Mouse (Mus musculus) c-Kit-positive CD71-positive TER-119-positive erythroid progenitor cells, embryonic 14.5 days (primary cell): Measurements from ENCODE around the gene Sebox.

Experiments used
- DNase-seq: peaks from one replicate; pipeline ENCODE4 v3.0.0-alpha.2; 2013; ENCODE audit warnings: low spot score

Gene Sebox

DNA sequence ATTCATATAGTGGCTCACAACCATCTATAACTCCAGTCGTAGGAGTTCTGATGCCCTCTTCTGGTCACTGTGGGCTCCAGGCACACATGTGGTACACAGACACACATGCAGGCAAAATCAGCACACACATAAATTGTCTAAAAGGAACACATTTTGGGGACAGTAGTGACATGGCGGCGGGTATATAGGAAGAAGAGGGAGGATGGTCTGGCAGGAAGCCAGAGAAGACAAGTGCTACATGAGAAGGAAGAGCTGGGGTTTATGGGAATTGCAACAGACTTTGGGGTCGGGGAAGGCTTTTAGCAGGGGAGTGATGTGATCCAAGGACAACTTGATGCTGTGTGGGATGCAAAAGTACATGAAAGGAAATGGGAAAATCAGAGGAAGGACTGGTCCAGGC, 31.3 kb downstream of the Sebox start:
- DNase-seq, result no peak

GRCm38 (mm10) chr11:78535376-78536079, 32.3 kb downstream of the Sebox start:
- DNase-seq, result no peak

GRCm38 (mm10) chr11:78536080-78536689, 32.9 kb downstream of the Sebox start, which contains the start of the genes Tnfaip1 and Ift20:
Tnfaip1 (minus strand) TSS chr11:78536332.
Ift20 (plus strand) TSS chr11:78536361.
- peak; percentile 98 for DNase-seq

DNA sequence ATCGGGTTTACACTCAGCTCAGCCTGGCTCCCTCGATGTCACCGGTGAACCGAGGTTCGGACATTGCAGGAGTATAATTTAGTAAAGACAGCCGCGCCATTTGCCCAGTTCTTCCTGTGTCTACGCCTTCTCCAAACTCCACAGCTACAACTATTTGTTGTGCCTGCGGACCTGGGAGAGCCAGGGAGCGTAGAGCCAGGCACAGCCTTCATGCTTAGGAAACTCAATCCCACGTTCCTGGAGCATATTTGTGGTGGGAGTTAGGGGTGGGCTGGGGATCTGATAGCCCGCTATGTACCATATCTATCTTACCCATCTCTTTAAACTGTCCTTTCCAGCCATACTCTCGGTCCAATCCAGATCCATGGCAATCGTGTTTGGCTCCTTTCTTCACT, 33.4 kb downstream of the Sebox start:
- no peak for DNase-seq

DNA sequence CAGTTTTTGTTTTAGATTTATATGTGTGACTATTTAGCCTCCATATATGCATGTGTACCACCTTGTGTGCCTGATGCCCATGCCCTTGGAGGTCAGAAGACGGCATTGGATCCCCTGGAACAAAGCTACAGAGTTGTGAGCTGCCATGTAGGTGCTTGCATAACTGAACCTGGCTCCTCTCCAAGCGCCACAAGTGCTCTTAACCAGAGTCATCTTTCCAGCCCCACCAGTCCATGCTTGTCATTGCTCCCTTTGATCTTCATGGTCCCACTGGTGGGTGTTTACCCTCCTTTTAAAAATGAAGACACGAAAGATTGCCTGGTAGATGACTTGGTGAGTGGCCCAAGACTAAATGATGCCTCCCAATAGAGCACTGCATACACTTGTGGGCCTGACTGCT, 37.1 kb downstream of the Sebox start:
- DNase-seq, result no peak

- DNase-seq, result no peak
These were observed 41.3 kb downstream of the Sebox start for GRCm38 (mm10) chr11:78544449-78545111.

DNA sequence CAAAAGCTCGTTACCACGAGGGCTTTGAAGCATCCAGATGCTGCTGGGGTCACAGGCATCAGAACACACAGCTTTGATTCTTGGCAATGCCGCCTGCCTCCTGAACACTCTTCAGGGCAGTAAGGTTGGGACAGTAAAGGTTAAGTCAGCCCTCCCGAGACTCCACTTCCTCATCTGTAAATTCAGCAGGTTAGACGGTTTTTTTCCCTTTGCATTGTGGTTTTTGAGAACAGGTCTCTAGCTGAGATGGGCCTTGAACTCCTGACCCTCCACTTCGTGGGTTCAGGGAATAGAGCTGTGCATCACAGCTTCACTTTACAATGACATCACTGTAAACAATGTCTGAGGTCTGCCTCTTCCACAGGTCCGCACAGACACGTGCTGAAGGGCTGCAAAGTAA, 41.9 kb downstream of the Sebox start:
- no peak for DNase-seq

- no peak for DNase-seq
These were observed 44.6 kb downstream of the Sebox start for GRCm38 (mm10) chr11:78547718-78548460.

DNA sequence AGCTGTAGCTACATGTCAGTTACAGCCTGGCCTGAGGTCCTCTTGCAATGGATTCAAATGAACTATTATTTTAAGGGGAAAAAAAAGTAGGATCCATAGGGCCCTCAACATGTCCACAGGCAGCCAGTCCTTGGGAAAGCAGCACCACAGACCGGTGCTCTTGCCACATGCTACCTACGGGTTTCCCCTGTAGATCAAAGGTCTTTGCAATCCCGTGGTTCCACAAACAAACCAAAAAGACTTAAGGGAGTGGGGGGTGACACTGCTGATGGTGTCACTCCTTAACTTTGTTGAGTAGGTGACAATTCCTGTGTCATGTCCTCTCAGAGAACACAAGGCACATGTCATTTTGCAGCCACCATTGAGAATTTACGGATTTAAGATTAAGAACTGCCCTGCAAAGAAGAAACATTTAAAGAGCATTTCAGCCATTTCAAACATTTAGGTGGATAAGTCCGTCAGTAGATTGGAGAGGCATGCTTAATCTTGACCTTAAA, 46.3 kb downstream of the Sebox start:
- DNase-seq, result no peak

GRCm38 (mm10) chr11:78550168-78551058, 47.2 kb downstream of the Sebox start, which contains the start of gene Tmem97:
Tmem97 (minus strand) TSS chr11:78550777.
- DNase-seq, result peak; percentile 92

DNA sequence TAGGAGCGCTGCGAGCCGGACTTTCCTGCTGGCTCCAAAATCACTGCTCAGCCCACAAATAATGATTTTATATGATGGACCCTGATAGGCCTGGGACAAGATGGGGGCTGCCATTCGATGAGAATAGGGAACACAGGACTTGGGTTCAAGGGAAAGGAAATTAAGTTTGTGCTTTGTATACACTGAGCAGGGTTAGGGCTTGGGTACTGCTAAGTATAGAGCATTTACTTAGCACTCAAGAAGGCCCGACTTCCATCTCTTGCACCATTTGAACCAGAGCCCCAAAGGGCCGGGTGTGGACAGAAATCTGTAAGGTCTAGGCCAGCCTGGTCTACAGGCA, 47.8 kb downstream of the Sebox start:
- DNase-seq, result no peak
